Mouse (Mus musculus): ENCODE results near the gene Cdx4.
A peak's percentile ranks its signal among the peaks of the same experiment; 100 is the strongest.

The Cdx4 gene

GRCm38 (mm10) chrX:103321146-103321545 lies at the start of gene Cdx4:
Cdx4 (plus strand) TSS chrX:103321398.
- DNase-seq (ENCODE audit: low spot score) = no peak

GRCm38 (mm10) chrX:103274325-103274724 lies 46.9 kb upstream of the Cdx4 start:
- no peak for DNase-seq (ENCODE audit: low spot score)

- DNase-seq (ENCODE audit: low spot score) = no peak
Measured at GRCm38 (mm10) chrX:103286899-103287722, 34.1 kb upstream of the Cdx4 start.

- no peak for DNase-seq (ENCODE audit: low spot score)
Measured at GRCm38 (mm10) chrX:103287846-103288377, 33.3 kb upstream of the Cdx4 start.

- no peak for DNase-seq (ENCODE audit: low spot score)
Measured at GRCm38 (mm10) chrX:103288485-103289330, 32.5 kb upstream of the Cdx4 start.

- no peak for DNase-seq (ENCODE audit: low spot score)
Measured at GRCm38 (mm10) chrX:103298937-103299336, 22.3 kb upstream of the Cdx4 start.

GRCm38 (mm10) chrX:103308262-103308661 lies 12.9 kb upstream of the Cdx4 start:
- DNase-seq (ENCODE audit: low spot score) = no peak

GRCm38 (mm10) chrX:103311723-103312122 lies 9.5 kb upstream of the Cdx4 start:
- DNase-seq (ENCODE audit: low spot score) = no peak

GRCm38 (mm10) chrX:103314146-103314545 lies 7.1 kb upstream of the Cdx4 start:
- DNase-seq (ENCODE audit: low spot score) = no peak

- no peak for DNase-seq (ENCODE audit: low spot score)
Measured at GRCm38 (mm10) chrX:103325900-103326299, 4.7 kb downstream of the Cdx4 start.

- DNase-seq (ENCODE audit: low spot score) = no peak
Measured at GRCm38 (mm10) chrX:103329386-103329785, 8.2 kb downstream of the Cdx4 start.

- no peak for DNase-seq (ENCODE audit: low spot score)
Measured at GRCm38 (mm10) chrX:103331125-103331858, 10.1 kb downstream of the Cdx4 start.

- no peak for DNase-seq (ENCODE audit: low spot score)
Measured at GRCm38 (mm10) chrX:103341369-103342113, 20.3 kb downstream of the Cdx4 start.

GRCm38 (mm10) chrX:103355784-103356183 lies 34.6 kb downstream of the Cdx4 start:
- DNase-seq (ENCODE audit: low spot score) = no peak

- DNase-seq (ENCODE audit: low spot score) = peak; percentile 35
Measured at GRCm38 (mm10) chrX:103356287-103356686, 35.1 kb downstream of the Cdx4 start, which contains the start of gene Chic1. Chic1 (plus strand) TSS chrX:103356476.

GRCm38 (mm10) chrX:103356761-103357236 lies 35.6 kb downstream of the Cdx4 start:
- DNase-seq (ENCODE audit: low spot score) = no peak

GRCm38 (mm10) chrX:103366201-103366600 lies 45.0 kb downstream of the Cdx4 start:
- no peak for DNase-seq (ENCODE audit: low spot score)

GRCm38 (mm10) chrX:103368650-103369049 lies 47.5 kb downstream of the Cdx4 start:
- DNase-seq (ENCODE audit: low spot score) = no peak

- no peak for DNase-seq (ENCODE audit: low spot score)
Measured at GRCm38 (mm10) chrX:103371221-103371620, 50.0 kb downstream of the Cdx4 start.

GRCm38 (mm10) chrX:103371627-103372026 lies 50.4 kb downstream of the Cdx4 start:
- DNase-seq (ENCODE audit: low spot score) = no peak

- DNase-seq (ENCODE audit: low spot score) = no peak
Measured at GRCm38 (mm10) chrX:103374250-103374649, 53.1 kb downstream of the Cdx4 start.

All from urinary bladder, postnatal 25 days (tissue).